Mouse (Mus musculus): Measurements from ENCODE around the gene Pcdh9. TPM values are rescaled to one million over a fixed set of nuclear protein-coding genes. Genes with fewer than 3 reads are reported as not detected.

The Pcdh9 gene
- total RNA-seq, 2 experiments from 2014 or later: 1.3 to 1.5 TPM

GRCm38 (mm10) chr14:93055997-93056396 lies 834.5 kb downstream of the Pcdh9 start:
- no peak for DNase-seq (ENCODE audit: low spot score in 2 of 2)

- no peak for DNase-seq (ENCODE audit: low spot score in 2 of 2)
These were observed 849.9 kb downstream of the Pcdh9 start for GRCm38 (mm10) chr14:93040591-93040990.

GRCm38 (mm10) chr14:93039326-93040221 lies 850.9 kb downstream of the Pcdh9 start:
- no peak for DNase-seq (ENCODE audit: low spot score in 2 of 2)

GRCm38 (mm10) chr14:93009147-93010064 lies 881.1 kb downstream of the Pcdh9 start:
- DNase-seq (ENCODE audit: low spot score in 2 of 2): no peak

All from adrenal gland, adult 18-20 months (tissue).